Mouse (Mus musculus) kidney, embryonic 15.5 days (tissue): ENCODE results near the gene Edem3. TPM values are rescaled to one million over a fixed set of nuclear protein-coding genes. Genes with fewer than 3 reads are reported as not detected.
"Not testable (repeated sequence)": the region's sequence is repeated elsewhere in the genome, so short reads cannot be mapped to it uniquely, and the experiment has no call there.

Experiments
- ATAC-seq: fragments of 200-750 bp; cut with Nextera tagmentation; replicated peaks from 2 replicates; pipeline ENCODE4 v1.8.0; 2017; ENCODE audit warnings: moderate TSS enrichment; ENCODE audit not compliant: low FRiP score
- H3K27ac ChIP-seq: fragments of 300-500 bp; sonication (generic); 2 replicates; pipeline ENCODE4 v1.5.1; 2015; ENCODE audit warnings: mild to moderate bottlenecking, inconsistent platforms
- H3K27me3 ChIP-seq: fragments of 300-500 bp; sonication (generic); 2 replicates; pipeline ENCODE4 v1.6.1; 2015; ENCODE audit warnings: inconsistent platforms
- H3K36me3 ChIP-seq: fragments of 300-500 bp; sonication (generic); 2 replicates; pipeline ENCODE4 v1.6.1; 2015; ENCODE audit warnings: inconsistent platforms
- H3K4me1 ChIP-seq: fragments of 300-500 bp; sonication (generic); 2 replicates; pipeline ENCODE4 v1.6.1; 2015; ENCODE audit warnings: inconsistent platforms
- H3K4me2 ChIP-seq: fragments of 300-500 bp; sonication (generic); 2 replicates; pipeline ENCODE4 v1.6.1; 2015; ENCODE audit warnings: moderate library complexity, mild to moderate bottlenecking, inconsistent platforms
- H3K4me3 ChIP-seq: fragments of 300-500 bp; sonication (generic); replicated peaks from 2 replicates; pipeline ENCODE4 v1.5.1; 2015; ENCODE audit warnings: mild to moderate bottlenecking, inconsistent platforms
- H3K9ac ChIP-seq: fragments of 300-500 bp; sonication (generic); 2 replicates; pipeline ENCODE4 v1.6.1; 2015; ENCODE audit warnings: mild to moderate bottlenecking, inconsistent platforms
- H3K9me3 ChIP-seq: fragments of 300-500 bp; sonication (generic); replicated peaks from 2 replicates; pipeline ENCODE4 v1.6.1; 2016; ENCODE audit warnings: inconsistent platforms
- WGBS: fragments of 180-500 bp; shearing (Covaris S2); methylation state at CpG from one replicate; pipeline ENCODE4 v1.1.7; 2015; ENCODE audit warnings: mixed read lengths; 5-methylcytosine and 5-hydroxymethylcytosine counted together
- polyA plus RNA-seq: library from polyadenylated mRNA; unstranded; fragments of >200 nt; fragmentation: Nextera tagmentation; extraction: Ambion mirVana; gene quantifications from 2 replicates; pipeline ENCODE4 v1.2.1, GENCODE M21; 2015

Gene Edem3
- polyA plus RNA-seq, 1 experiment from 2014 or later, result 15.7 TPM

DNA sequence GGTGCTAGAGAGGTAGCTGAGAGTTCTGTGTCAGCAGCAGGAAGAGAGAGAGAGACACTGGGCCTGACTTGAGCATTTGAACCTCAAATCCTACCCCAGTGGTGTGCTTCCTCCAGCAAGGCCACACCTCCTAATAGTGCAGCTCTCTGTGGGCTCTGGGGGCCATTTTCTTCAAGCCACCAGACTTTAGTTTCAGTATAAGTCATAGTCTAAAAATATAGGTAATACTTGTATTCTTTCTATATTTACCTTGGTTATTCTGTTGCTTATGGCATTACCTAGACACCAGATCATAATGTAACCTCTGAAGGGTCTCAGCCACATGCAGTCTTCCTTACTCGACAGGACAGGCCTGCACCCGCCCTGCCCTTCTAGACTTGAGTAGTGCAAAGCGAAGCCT lies 60.9 kb downstream of the Edem3 start:
- H3K4me2 ChIP-seq, result no peak overlapping the region
- 91% methylated on average over 3 of the region's 3 CpGs for WGBS
- H3K27me3 ChIP-seq, result no peaks in the 10 kb centered on the region
- no peaks in the 10 kb centered on the region for H3K9me3 ChIP-seq
- no peak overlapping the region for H3K9ac ChIP-seq
- peaks cover 56% of the 10 kb centered on the region for H3K36me3 ChIP-seq
- H3K4me1 ChIP-seq, result no peaks in the 10 kb centered on the region
- H3K27ac ChIP-seq, result no peak overlapping the region
- H3K4me3 ChIP-seq, result no peak overlapping the region
- no peak for ATAC-seq

DNA sequence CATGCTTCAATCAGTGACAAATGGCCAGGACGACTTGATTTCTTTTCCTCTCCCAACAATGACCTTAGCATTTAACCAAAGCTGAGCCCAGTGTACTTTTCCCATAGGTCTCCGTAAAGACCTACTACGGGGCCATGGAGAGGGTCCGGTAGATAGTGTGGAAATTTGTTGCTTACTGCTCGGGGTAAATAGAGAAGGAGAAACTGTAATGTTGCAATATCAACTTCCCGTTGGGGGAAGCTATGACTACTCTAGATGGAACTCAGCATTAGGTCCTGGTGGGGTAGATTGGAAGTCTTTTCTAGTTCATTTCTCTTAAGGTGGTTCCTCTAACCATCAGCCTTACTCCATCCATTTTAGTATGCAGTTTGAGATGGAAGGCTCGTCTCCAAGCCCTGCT lies 64.0 kb downstream of the Edem3 start:
- Histone ChIP-seq H3K4me3 (no peak overlapping the region), H3K4me1 (no peaks in the 10 kb centered on the region), H3K27me3 (no peaks in the 10 kb centered on the region), H3K9me3 (no peaks in the 10 kb centered on the region), H3K36me3 (peaks cover 35% of the 10 kb centered on the region), H3K4me2 (no peak overlapping the region), H3K9ac (no peak overlapping the region), H3K27ac (no peak overlapping the region)
- 87% methylated on average over 7 of the region's 7 CpGs for WGBS
- no peak for ATAC-seq

DNA sequence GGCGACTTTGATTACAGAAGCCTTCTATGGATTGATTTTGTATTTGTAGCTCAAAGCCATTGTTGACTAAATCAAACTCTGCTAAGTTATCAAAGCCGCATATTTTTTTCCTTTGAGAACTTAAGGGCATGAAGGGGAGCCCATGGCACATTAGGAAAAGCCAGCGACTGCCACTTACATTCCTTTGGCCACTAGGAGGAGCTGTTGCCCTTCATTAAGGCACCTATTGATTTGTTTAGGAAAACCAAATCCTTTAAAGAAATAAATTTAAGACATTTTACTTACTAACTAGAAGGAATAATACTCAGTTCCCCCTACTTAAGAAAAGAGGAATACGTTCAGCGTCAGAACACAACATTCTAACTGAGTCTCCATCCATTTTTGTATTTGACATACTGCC lies 65.3 kb downstream of the Edem3 start:
- H3K36me3 ChIP-seq, result peaks cover 31% of the 10 kb centered on the region
- no peak for ATAC-seq
- no peaks in the 10 kb centered on the region for H3K27me3 ChIP-seq
- 26% methylated on average over 5 of the region's 5 CpGs for WGBS
- no peaks in the 10 kb centered on the region for H3K4me1 ChIP-seq
- H3K27ac ChIP-seq, result no peak overlapping the region
- H3K4me2 ChIP-seq, result no peak overlapping the region
- H3K9ac ChIP-seq, result no peak overlapping the region
- H3K9me3 ChIP-seq, result no peaks in the 10 kb centered on the region
- no peak overlapping the region for H3K4me3 ChIP-seq

DNA sequence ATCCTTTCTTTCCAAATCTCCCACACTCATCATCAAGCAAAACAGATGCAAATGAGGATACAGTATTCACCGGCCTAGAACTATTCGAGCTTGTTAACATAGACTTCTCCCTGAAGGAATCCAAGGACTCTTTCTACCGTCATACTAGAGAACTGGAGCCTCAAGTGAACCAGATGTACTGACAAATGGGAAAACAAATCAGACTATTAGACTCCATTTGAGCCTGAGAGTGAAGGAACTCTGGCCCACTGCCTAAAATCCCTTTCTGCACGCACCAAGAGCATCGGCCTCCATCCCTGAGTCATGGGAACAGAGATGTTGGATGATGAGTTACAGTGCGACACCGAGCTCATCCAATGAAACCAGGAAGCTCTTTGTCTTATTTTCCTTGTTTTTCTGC lies 69.9 kb downstream of the Edem3 start:
- no peaks in the 10 kb centered on the region for H3K9me3 ChIP-seq
- no peaks in the 10 kb centered on the region for H3K36me3 ChIP-seq
- H3K4me3 ChIP-seq, result no peak overlapping the region
- H3K27ac ChIP-seq, result no peak overlapping the region
- no peak overlapping the region for H3K9ac ChIP-seq
- H3K4me1 ChIP-seq, result no peaks in the 10 kb centered on the region
- WGBS, result 68% methylated on average over 7 of the region's 7 CpGs
- H3K4me2 ChIP-seq, result no peak overlapping the region
- no peaks in the 10 kb centered on the region for H3K27me3 ChIP-seq
- no peak for ATAC-seq

DNA sequence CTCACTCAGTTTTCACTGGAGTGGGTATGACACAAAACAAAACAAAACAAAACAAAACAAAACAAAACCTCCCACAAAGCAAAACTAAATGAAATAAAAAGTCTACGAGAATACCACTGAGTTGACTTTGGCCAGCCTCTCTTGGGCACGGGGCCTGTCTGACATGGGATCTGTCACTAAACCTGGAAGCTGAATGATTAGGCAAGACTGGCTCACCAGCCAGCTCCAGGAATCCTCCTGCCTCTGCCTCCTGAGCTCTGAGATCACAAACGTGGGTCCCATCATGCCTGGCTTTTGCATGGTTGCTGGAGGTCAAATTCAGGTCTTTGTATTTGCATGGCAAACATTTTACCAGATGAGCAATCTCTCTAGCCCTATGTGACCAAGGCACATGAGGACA lies 76.6 kb downstream of the Edem3 start:
- no peak overlapping the region for H3K9ac ChIP-seq
- no peaks in the 10 kb centered on the region for H3K27me3 ChIP-seq
- 76% methylated on average over 3 of the region's 3 CpGs for WGBS
- H3K36me3 ChIP-seq, result no peaks in the 10 kb centered on the region
- H3K4me1 ChIP-seq, result no peaks in the 10 kb centered on the region
- no peak overlapping the region for H3K27ac ChIP-seq
- no peak overlapping the region for H3K4me2 ChIP-seq
- no peak for ATAC-seq
- peaks cover 7% of the 10 kb centered on the region; the same call in 1 of the 2 replicates for H3K9me3 ChIP-seq
- no peak overlapping the region for H3K4me3 ChIP-seq

DNA sequence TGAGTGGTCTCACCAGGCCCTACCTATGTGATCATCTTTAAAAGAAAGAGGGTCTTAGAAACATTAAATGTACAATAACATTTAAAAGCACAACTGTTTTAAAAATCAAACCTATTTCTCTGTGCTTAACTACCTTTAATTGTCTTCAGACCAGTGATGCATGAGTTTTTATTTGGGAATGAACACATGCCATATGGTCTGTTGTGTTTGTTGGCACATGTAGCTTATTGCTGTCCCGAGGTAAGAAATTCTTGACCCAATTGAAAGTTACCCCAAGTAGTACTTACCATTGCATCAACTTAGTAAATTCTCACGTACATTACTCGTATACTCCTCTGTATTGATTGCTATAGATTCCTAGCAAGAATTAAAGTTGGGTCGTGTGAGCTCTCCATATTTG lies 80.1 kb downstream of the Edem3 start:
- H3K4me1 ChIP-seq, result no peaks in the 10 kb centered on the region
- peaks cover 7% of the 10 kb centered on the region; the same call in 1 of the 2 replicates for H3K9me3 ChIP-seq
- H3K27me3 ChIP-seq, result no peaks in the 10 kb centered on the region
- no peak for ATAC-seq
- H3K36me3 ChIP-seq, result no peaks in the 10 kb centered on the region
- H3K27ac ChIP-seq, result no peak overlapping the region
- no peak overlapping the region for H3K4me2 ChIP-seq
- no peak overlapping the region for H3K4me3 ChIP-seq
- 83% methylated on average over 4 of the region's 4 CpGs for WGBS
- no peak overlapping the region for H3K9ac ChIP-seq

DNA sequence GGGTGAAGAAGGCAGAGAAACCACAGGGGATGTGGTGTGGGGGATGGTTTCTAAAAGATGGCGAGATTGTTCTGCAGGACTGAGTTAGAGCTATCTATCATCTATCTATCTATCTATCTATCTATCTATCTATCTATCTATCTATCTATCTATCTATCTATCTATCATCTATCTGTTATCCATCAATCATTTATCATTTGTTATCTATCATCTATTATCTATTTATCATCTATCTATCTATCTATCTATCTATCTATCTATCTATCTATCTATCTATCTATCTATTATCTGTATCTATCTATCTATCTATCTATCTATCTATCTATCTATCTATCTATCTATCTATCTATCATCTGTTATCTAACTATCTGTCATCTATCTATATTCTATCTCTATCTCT lies 85.2 kb downstream of the Edem3 start:
- H3K9me3 ChIP-seq, ATAC-seq, H3K4me3 ChIP-seq, H3K27ac ChIP-seq, H3K4me2 ChIP-seq, H3K4me1 ChIP-seq, H3K36me3 ChIP-seq, H3K27me3 ChIP-seq, H3K9ac ChIP-seq: not testable (repeated sequence)
- 94% methylated on average over 1 of the region's 1 CpGs for WGBS

DNA sequence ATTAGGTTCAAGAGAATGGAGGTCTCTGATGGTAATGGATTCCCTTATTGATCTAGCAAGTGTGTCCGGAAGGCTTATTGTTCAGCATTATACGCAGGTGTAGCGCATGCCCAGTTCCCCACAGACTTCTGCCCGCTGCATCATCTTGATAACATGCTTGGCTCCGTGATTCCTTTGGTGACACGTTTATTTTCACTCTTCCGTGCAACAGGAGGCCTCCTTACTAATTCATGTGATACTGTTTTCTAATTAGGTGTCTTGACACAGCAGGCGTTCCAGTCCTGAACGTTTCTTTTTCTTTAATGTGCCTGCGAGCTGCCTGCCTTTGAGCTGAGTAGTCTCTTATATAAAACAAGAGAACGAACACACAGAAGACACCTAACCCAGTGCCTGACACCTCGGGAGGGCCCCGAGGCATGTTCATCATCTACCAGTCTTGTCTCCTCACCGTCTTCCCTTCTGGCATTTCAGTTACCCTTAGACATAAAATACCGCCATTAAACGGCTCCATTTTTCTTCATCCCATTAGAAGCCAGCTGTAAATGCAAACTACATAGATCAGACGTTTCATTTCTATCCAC lies 90.2 kb downstream of the Edem3 start:
- no peak overlapping the region for H3K9ac ChIP-seq
- no peaks in the 10 kb centered on the region for H3K4me1 ChIP-seq
- H3K4me2 ChIP-seq, result no peak overlapping the region
- no peak overlapping the region for H3K4me3 ChIP-seq
- no peak overlapping the region for H3K27ac ChIP-seq
- no peaks in the 10 kb centered on the region for H3K27me3 ChIP-seq
- no peak for ATAC-seq
- no peaks in the 10 kb centered on the region for H3K9me3 ChIP-seq
- no peaks in the 10 kb centered on the region for H3K36me3 ChIP-seq
- 80% methylated on average over 17 of the region's 17 CpGs for WGBS

DNA sequence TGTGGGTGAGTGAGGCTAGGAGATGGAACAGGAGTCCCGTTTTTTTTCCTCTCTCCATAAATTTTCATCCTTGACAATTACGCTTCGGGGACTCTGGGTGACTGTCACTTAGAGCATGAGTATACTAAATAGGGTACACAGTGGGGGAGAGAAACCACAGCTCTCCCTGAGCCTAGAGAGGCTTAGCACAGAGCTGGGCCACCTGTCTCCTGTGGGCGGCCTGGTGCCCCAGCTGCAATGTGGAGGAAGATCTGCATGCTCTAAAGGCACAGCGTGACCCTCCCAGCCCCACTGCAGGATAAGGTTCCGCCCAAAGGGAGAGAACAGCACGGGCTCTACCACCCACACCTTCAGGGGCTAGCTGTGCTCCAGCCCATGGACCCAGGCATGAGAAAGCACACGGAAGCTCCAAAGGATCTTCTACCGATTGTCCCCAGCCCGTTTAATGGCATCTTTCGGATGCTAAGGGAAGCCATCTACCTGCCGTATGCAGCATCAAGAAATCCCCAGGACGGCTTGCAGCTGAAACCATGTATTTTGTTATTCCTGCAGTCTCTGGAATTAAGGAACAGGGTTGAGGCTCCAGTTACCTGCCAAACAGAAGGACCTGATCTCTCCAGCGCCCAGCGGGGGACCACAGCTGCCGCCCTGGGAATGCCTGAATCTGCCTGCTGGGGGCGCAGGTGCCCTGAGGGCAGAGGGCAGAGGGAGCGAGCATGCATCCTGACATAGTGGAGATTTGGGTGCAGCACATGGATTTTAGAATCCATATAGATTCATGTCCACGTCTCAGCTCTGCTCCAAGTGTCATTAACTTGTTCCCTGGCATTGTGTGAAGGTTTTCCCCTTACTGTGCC lies 91.0 kb downstream of the Edem3 start:
- WGBS, result 62% methylated on average over 19 of the region's 19 CpGs

DNA sequence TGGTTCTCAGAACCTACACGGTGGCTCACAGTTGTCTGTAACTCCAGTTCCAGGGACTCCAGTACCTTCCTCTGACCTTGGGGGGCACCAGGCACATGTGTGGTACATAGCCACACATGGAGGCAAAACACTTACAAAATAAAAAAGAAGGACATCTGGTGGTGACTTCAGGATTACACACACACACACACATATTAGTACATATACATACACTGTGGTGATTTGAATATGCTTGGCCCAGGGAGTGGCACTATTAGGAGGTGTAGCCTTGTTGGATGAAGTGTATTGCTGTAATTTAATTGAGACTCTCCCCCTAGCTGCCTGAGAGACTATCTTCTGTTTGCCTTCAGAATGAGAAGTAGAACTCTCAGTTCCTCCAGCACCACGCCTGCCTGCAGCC lies 93.1 kb downstream of the Edem3 start:
- ATAC-seq, result no peak

More for the DNA sequence above, 91.0 kb downstream of the Edem3 start:
- Histone ChIP-seq H3K4me1 (no peaks in the 10 kb centered on the region), H3K27ac (no peak overlapping the region), H3K36me3 (no peaks in the 10 kb centered on the region), H3K9ac (no peak overlapping the region), H3K9me3 (no peaks in the 10 kb centered on the region), H3K4me2 (no peak overlapping the region), H3K4me3 (no peak overlapping the region), H3K27me3 (no peaks in the 10 kb centered on the region)
- no peak for ATAC-seq

DNA sequence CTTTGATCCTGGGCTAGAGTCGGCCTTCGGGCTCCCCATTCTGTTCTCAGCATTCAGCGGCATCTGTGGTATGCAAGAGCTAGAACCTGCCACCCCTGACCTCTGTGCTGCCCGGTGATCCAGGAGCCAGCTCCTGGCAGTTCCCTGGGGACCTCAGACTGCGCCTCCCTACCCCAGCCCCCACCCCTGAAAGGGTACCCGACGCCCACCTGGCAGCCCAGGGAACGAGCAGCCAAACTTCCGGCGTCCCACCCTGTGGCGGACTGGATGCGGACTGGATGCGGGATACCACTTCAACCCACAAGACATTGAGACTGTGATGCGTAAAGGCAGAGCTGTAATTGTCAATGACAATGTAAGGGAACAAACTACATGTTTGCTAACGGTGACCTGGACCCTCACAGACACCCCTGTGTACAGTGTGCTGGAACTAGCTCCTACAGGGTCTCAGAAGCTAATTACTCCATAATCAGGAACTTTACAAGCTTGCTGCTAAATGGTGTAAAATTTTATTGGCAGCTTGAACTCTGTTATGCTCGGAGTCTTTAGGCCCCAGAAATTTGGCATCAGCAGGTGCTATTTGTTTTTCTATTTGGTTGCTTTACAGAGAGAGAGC lies 94.9 kb downstream of the Edem3 start:
- Histone ChIP-seq H3K9me3 (no peaks in the 10 kb centered on the region), H3K36me3 (no peaks in the 10 kb centered on the region), H3K4me3 (no peak overlapping the region), H3K4me2 (no peak overlapping the region), H3K9ac (no peak overlapping the region), H3K4me1 (no peaks in the 10 kb centered on the region), H3K27me3 (no peaks in the 10 kb centered on the region), H3K27ac (no peak overlapping the region)
- WGBS, result 82% methylated on average over 16 of the region's 16 CpGs
- ATAC-seq, result no peak

More for the DNA sequence above, 93.1 kb downstream of the Edem3 start:
- no peaks in the 10 kb centered on the region for H3K36me3 ChIP-seq
- H3K9ac ChIP-seq, result no peak overlapping the region
- H3K4me2 ChIP-seq, result no peak overlapping the region
- no peaks in the 10 kb centered on the region for H3K4me1 ChIP-seq
- H3K27me3 ChIP-seq, result no peaks in the 10 kb centered on the region
- H3K9me3 ChIP-seq, result no peaks in the 10 kb centered on the region
- 92% methylated on average over 2 of the region's 2 CpGs for WGBS
- H3K27ac ChIP-seq, result no peak overlapping the region
- no peak overlapping the region for H3K4me3 ChIP-seq

DNA sequence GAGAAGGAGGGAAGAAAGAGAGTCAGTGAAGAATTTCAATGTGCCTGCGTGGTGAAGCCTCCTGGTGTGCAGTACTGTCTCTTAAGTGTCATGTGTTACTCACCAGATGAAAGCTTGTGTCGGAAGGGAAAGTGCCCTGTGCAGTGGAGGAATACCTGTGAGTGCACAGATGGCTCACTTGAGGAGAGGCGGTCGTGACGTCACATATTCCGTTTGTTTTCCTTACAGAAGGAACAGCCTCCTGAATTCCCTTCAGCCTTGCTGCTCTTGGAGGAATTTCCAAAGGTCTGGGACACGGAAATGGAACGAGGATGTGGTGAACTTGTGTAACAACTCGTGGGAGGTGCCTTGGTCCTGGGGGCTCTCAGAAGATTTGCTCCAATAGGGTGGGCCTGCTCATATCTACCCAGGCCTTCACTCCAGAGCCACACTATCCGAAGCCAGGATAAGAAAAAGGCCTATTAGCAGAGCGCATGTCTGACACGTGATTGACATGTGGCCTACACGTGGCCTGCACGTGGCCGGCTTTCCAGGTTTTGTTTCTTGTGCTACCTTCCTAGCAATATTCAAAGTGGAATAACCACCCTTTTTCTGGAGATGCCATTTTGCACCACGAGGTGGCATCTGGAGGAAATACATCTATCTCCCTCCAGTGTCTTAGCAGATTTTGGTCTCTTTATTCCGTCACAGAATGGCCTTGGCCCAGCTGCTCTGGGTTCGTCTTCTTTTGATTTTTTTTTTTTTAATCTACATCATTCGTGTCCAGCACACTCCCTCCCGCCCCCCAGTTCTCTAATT lies 96.1 kb downstream of the Edem3 start:
- no peaks in the 10 kb centered on the region for H3K4me1 ChIP-seq
- no peak overlapping the region for H3K4me3 ChIP-seq
- WGBS, result 85% methylated on average over 20 of the region's 20 CpGs
- no peak overlapping the region for H3K27ac ChIP-seq
- no peak overlapping the region for H3K4me2 ChIP-seq
- no peaks in the 10 kb centered on the region for H3K36me3 ChIP-seq
- no peaks in the 10 kb centered on the region for H3K9me3 ChIP-seq
- no peaks in the 10 kb centered on the region for H3K27me3 ChIP-seq
- ATAC-seq, result no peak
- no peak overlapping the region for H3K9ac ChIP-seq
